In the genomic region with DNA sequence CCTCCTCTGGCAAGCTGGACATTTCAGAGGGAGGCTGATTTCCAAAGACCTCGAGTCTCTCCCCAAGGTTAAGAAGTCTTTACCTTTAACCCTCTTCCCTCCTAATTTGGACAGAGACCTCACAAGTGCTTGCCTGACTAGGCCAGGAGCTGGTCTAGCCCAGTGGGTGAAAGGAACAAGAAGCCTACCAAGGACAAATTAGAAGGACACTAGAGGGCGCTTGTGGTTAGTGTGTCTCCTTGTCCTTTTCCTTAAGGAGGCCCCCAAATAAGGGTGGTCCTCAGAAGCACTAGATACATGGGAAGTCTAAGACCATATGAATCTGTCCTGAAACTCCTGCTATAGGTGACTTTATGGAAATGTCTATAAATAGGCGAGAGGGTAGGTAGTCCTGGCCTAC, we compare ENCODE assay signal across 8 mouse cellular contexts. TPM values are rescaled to one million over a fixed set of nuclear protein-coding genes. Genes with fewer than 3 reads are reported as not detected.
DNase-seq lines count a peak whose midpoint lies in the region; ATAC-seq and TF ChIP-seq lines count a peak whose summit lies in the region.
"Had no signal": no experiment of that assay in that cellular context is flagged by ENCODE, and none has a peak within 500 bp of the region (broad histone marks: within the 10 kb centered on the region; RNA-seq: fewer than 3 reads in every experiment).

No protein-coding gene starts in this region.

- H3K4me2 ChIP-seq in CH12.LX (ENCODE audit: insufficient read depth, low read depth, poor library complexity, severe bottlenecking), result no peak overlapping the region
- no peak overlapping the region for H3K4me2 ChIP-seq in hindbrain, embryonic 15.5 days
- H3K4me2 ChIP-seq: limb, embryonic 12.5 days had no signal

- H3K27ac ChIP-seq in layer of hippocampus, adult 2 months, result no peak overlapping the region
- H3K27ac ChIP-seq in CH12.LX (ENCODE audit: insufficient read depth, low read depth), result no peak overlapping the region
- no peak overlapping the region for H3K27ac ChIP-seq in hindbrain, embryonic 15.5 days (replicated peaks)
- H3K27ac ChIP-seq in small intestine, adult 2 months (ENCODE audit: insufficient read depth, low read depth, low read length), result no peak overlapping the region
- H3K27ac ChIP-seq: limb, embryonic 12.5 days had no signal

- ATAC-seq in Patski, result no peak
- ATAC-seq in hindbrain, embryonic 15.5 days (ENCODE audit: low FRiP score, low read depth), result peak; percentile 33; the same call in 1 of the 2 replicates

- DNase-seq in layer of hippocampus, adult 2 months (ENCODE audit: low spot score in 2 of 2), result no peak
- DNase-seq in layer of hippocampus, postnatal 25 days (ENCODE audit: extremely low spot score in 1 of 2, low spot score in 1 of 2), result no peak
- DNase-seq in CH12.LX (ENCODE audit: extremely low read depth) (peak; percentile 35), Patski (ENCODE audit: low read depth, low spot score) (no peak)
- DNase-seq in urinary bladder, postnatal 4 days (ENCODE audit: low spot score in 2 of 2), result no peak

- 43% methylated on average over 3 of the region's 3 CpGs for WGBS in hindbrain, embryonic 15.5 days
- WGBS in small intestine, adult 2 months, result 48% methylated on average over 3 of the region's 3 CpGs

- H3K27me3 ChIP-seq in CH12.LX (replicated peaks) (no peaks in the 10 kb centered on the region), Patski (no peaks in the 10 kb centered on the region)
- no peaks in the 10 kb centered on the region for H3K27me3 ChIP-seq in hindbrain, embryonic 15.5 days
- H3K27me3 ChIP-seq in small intestine, adult 2 months (ENCODE audit: control insufficient read depth, insufficient read depth, low read length), result no peaks in the 10 kb centered on the region
- H3K27me3 ChIP-seq: limb, embryonic 12.5 days had no signal

- in situ Hi-C loops in CH12.LX (cut with MboI; ENCODE audit: low pct_ligation_motif_present, low pct_unique_long_range_greater_than_20kb, low sequenced_read_pairs), result no loop called here
- in situ Hi-C loops in Patski (cut with MboI; ENCODE audit: low pct_unique_long_range_greater_than_20kb), result no loop called here

- H3K4me1 ChIP-seq in CH12.LX (ENCODE audit: control insufficient read depth in 1 of 2, insufficient read depth in 2 of 2), result peaks cover 2 to 8% of the 10 kb centered on the region in 2 experiments; a peak in 3 of 4 replicates
- H3K4me1 ChIP-seq in hindbrain, embryonic 15.5 days (replicated peaks), result peaks cover 6% of the 10 kb centered on the region
- no peaks in the 10 kb centered on the region for H3K4me1 ChIP-seq in small intestine, adult 2 months (ENCODE audit: control insufficient read depth, insufficient read depth, insufficient read length, low read length)

- CTCF ChIA-PET in Patski (lab: Charles Lee), result interaction anchor here (1.1 to 9.0 kb wide), 8 partner anchors 8 to 88 kb away, joined by 3 to 56 read pairs (median 4); no protein-coding TSS in a partner anchor

- dilution Hi-C loops in CH12.LX (cut with MboI; ENCODE audit: extremely low pct_ligation_motif_present, extremely low pct_unique_long_range_greater_than_20kb, low sequenced_read_pairs), result no loop called here

- POLR2A ChIA-PET in Patski (lab: Charles Lee), result no interaction called here

- H3K9me3 ChIP-seq in CH12.LX (replicated peaks; ENCODE audit: low read length), result no peaks in the 10 kb centered on the region
- H3K9me3 ChIP-seq in hindbrain, embryonic 15.5 days, result no peaks in the 10 kb centered on the region
- H3K9me3 ChIP-seq: limb, embryonic 12.5 days had no signal

- no peak for TF ChIP-seq EP300 in CH12.LX (IDR thresholded peaks at IDR 0.05; ENCODE audit: low read length)

- TF ChIP-seq POLR2A in CH12.LX (IDR thresholded peaks at IDR 0.05; ENCODE audit: low read depth, low read length), result no peak
- TF ChIP-seq POLR2A in small intestine, adult 2 months (IDR thresholded peaks at IDR 0.05; ENCODE audit: low read depth, low read length), result no peak

- H3K36me3 ChIP-seq in CH12.LX (replicated peaks in 1 of 2; ENCODE audit: control insufficient read depth in 1 of 2, insufficient read depth in 1 of 2, low read length in 1 of 2), result peaks cover 61 to 82% of the 10 kb centered on the region in 2 experiments
- peaks cover 66% of the 10 kb centered on the region for H3K36me3 ChIP-seq in hindbrain, embryonic 15.5 days
- peaks cover 61% of the 10 kb centered on the region for H3K36me3 ChIP-seq in small intestine, adult 2 months (ENCODE audit: control insufficient read depth, insufficient read depth, low read length)

- peak; percentile 78 for TF ChIP-seq CTCF in layer of hippocampus, adult 2 months (conservative IDR thresholded peaks at IDR 0.05)
- TF ChIP-seq CTCF in CH12.LX (conservative IDR thresholded peaks at IDR 0.05 in 1 of 2, IDR thresholded peaks at IDR 0.05 in 1 of 2; ENCODE audit: low read depth in 2 of 2, low read length in 2 of 2), result peak; percentile 33 to 61
- peak; percentile 69 for TF ChIP-seq CTCF in Patski (IDR thresholded peaks at IDR 0.05)
- TF ChIP-seq CTCF in small intestine, adult 2 months (IDR thresholded peaks at IDR 0.05; ENCODE audit: extremely low read depth, insufficient read length, insufficient replicate concordance, low read depth, low read length), result peak; percentile 29; the same call in 1 of the 2 replicates

- H3K79me2 ChIP-seq in CH12.LX (replicated peaks; ENCODE audit: control insufficient read depth, extremely low read depth, insufficient read depth, poor library complexity, severe bottlenecking), result no peaks in the 10 kb centered on the region; the same call in 1 of the 2 replicates

- peak; percentile 15 for TF ChIP-seq RAD21 in CH12.LX (IDR thresholded peaks at IDR 0.05; ENCODE audit: low read depth, low read length)

- H3K4me3 ChIP-seq in layer of hippocampus, adult 2 months, result no peak overlapping the region
- no peak overlapping the region for H3K4me3 ChIP-seq in CH12.LX (replicated peaks in 1 of 3; ENCODE audit: low read depth in 2 of 3, low read length in 2 of 3, poor library complexity in 1 of 3)
- H3K4me3 ChIP-seq in hindbrain, embryonic 15.5 days, result no peak overlapping the region
- no peak overlapping the region for H3K4me3 ChIP-seq in small intestine, adult 2 months (ENCODE audit: low read depth, low read length)
- H3K4me3 ChIP-seq: limb, embryonic 12.5 days had no signal

- H3K9ac ChIP-seq in CH12.LX (ENCODE audit: insufficient read depth, low read depth), result no peak overlapping the region
- H3K9ac ChIP-seq in hindbrain, embryonic 15.5 days, result no peak overlapping the region
- H3K9ac ChIP-seq: limb, embryonic 12.5 days had no signal

TF ChIP-seq in CH12.LX, 34 proteins besides CTCF, POLR2A, EP300 and RAD21:
- TF ChIP-seq SMC3 (IDR thresholded peaks at IDR 0.05; ENCODE audit: low read depth, low read length) (peak; percentile 42), USF1 (IDR thresholded peaks at IDR 0.05; ENCODE audit: low read depth, low read length) (no peak)

RNA-seq across cellular contexts. Expression of a gene that starts 6.2 kb away (rescaled TPM):
- 10 to 100 TPM; 48.6 to 49.2 TPM for total RNA-seq in layer of hippocampus, adult 2 months (2021)
- total RNA-seq in layer of hippocampus, postnatal 25 days (2021), result 10 to 100 TPM; 52.9 to 53.5 TPM
- 8.4 and 11.1 TPM in 2 replicates for total RNA-seq in CH12.LX (2012; rRNA removed)
- total RNA-seq in CH12.LX (2014; rRNA removed), result 5.7 and 7.7 TPM in 2 replicates
- polyA plus RNA-seq in CH12.LX (2012; ENCODE audit: insufficient read length, low read depth), result 8.6 and 12.1 TPM in 2 replicates
- 34.5 TPM for polyA plus RNA-seq in Patski (2021)
- polyA plus RNA-seq in hindbrain, embryonic 15.5 days (2015; fragmentation: Nextera tagmentation; extraction: Ambion mirVana), result 38.7 and 41.9 TPM in 2 replicates
- polyA plus RNA-seq in small intestine, adult 2 months (2012; rRNA removed), result 36.5 and 79.1 TPM in 2 replicates

RNA-seq across cellular contexts. Expression of a gene that starts 14.3 kb away (rescaled TPM):
- total RNA-seq in layer of hippocampus, adult 2 months (2021), result 10 to 100 TPM; 50.6 to 51.6 TPM
- 10 to 100 TPM; 54.7 to 69.5 TPM for total RNA-seq in layer of hippocampus, postnatal 25 days (2021)
- total RNA-seq in CH12.LX (2012; rRNA removed) (15.3 and 15.8 TPM in 2 replicates), CH12.LX (2014; rRNA removed) (3.5 and 4.3 TPM in 2 replicates)
- polyA plus RNA-seq in CH12.LX (2012; ENCODE audit: insufficient read length, low read depth) (45.9 and 51.0 TPM in 2 replicates), Patski (2021) (55.9 TPM)
- polyA plus RNA-seq in hindbrain, embryonic 15.5 days (2015; fragmentation: Nextera tagmentation; extraction: Ambion mirVana), result 10.9 and 13.8 TPM in 2 replicates
- polyA plus RNA-seq in small intestine, adult 2 months (2012; rRNA removed), result 15.3 and 22.1 TPM in 2 replicates

RNA-seq across cellular contexts. Expression of a gene that starts 25.0 kb away (rescaled TPM):
- total RNA-seq in layer of hippocampus, adult 2 months (2021), result 100 to 1,000 TPM; 226 to 235 TPM
- 100 to 1,000 TPM; 232 to 242 TPM for total RNA-seq in layer of hippocampus, postnatal 25 days (2021)
- total RNA-seq in CH12.LX (2012; rRNA removed) (145 and 149 TPM in 2 replicates), CH12.LX (2014; rRNA removed) (131 and 137 TPM in 2 replicates)
- polyA plus RNA-seq in CH12.LX (2012; ENCODE audit: insufficient read length, low read depth) (214 and 240 TPM in 2 replicates), Patski (2021) (279 TPM)
- polyA plus RNA-seq in hindbrain, embryonic 15.5 days (2015; fragmentation: Nextera tagmentation; extraction: Ambion mirVana), result 267 and 278 TPM in 2 replicates
- polyA plus RNA-seq in small intestine, adult 2 months (2012; rRNA removed), result 233 and 588 TPM in 2 replicates

RNA-seq across cellular contexts. Expression of a gene that starts 38.5 kb away (rescaled TPM):
- under 1 TPM in 1 of 2 experiments, not detected in 1; 0.29 TPM for total RNA-seq in layer of hippocampus, adult 2 months (2021)
- not detected for total RNA-seq in layer of hippocampus, postnatal 25 days (2021)
- total RNA-seq in CH12.LX (2012; rRNA removed) (0.21 TPM in 1 of 2 replicates, not detected in the other), CH12.LX (2014; rRNA removed) (not detected in 2 replicates)
- polyA plus RNA-seq in CH12.LX (2012; ENCODE audit: insufficient read length, low read depth) (0.11 TPM in 1 of 2 replicates, not detected in the other), Patski (2021) (0.12 TPM)
- 0.21 and 0.83 TPM in 2 replicates for polyA plus RNA-seq in hindbrain, embryonic 15.5 days (2015; fragmentation: Nextera tagmentation; extraction: Ambion mirVana)
- polyA plus RNA-seq in small intestine, adult 2 months (2012; rRNA removed), result 165 and 301 TPM in 2 replicates
- polyA plus RNA-seq: limb, embryonic 12.5 days had no signal

RNA-seq across cellular contexts. Expression of a gene that starts 40.3 kb away (rescaled TPM):
- total RNA-seq in layer of hippocampus, adult 2 months (2021), result 10 to 100 TPM; 78.8 to 83.0 TPM
- 10 to 100 TPM; 81.1 to 92.0 TPM for total RNA-seq in layer of hippocampus, postnatal 25 days (2021)
- total RNA-seq in CH12.LX (2012; rRNA removed) (91.0 and 111 TPM in 2 replicates), CH12.LX (2014; rRNA removed) (64.9 and 72.0 TPM in 2 replicates)
- polyA plus RNA-seq in CH12.LX (2012; ENCODE audit: insufficient read length, low read depth) (98.9 and 107 TPM in 2 replicates), Patski (2021) (200 TPM)
- 188 and 205 TPM in 2 replicates for polyA plus RNA-seq in hindbrain, embryonic 15.5 days (2015; fragmentation: Nextera tagmentation; extraction: Ambion mirVana)
- 31.8 and 46.6 TPM in 2 replicates for polyA plus RNA-seq in small intestine, adult 2 months (2012; rRNA removed)
